Mouse (Mus musculus): Measurements from ENCODE around the gene Pom121. TPM values are rescaled to one million over a fixed set of nuclear protein-coding genes. Genes with fewer than 3 reads are reported as not detected.
A peak's percentile ranks its signal among the peaks of the same experiment; 100 is the strongest.

Pom121 gene
- total and polyA plus RNA-seq, 3 experiments = 18.7 to 36.3 (median 23.3) TPM

GRCm38 (mm10) chr5:135368312-135368711 lies 26.0 kb downstream of the Pom121 start:
- no peak for DNase-seq

- DNase-seq = no peak
Observed at GRCm38 (mm10) chr5:135367841-135368240, 26.5 kb downstream of the Pom121 start.

GRCm38 (mm10) chr5:135363540-135363939 lies 30.8 kb downstream of the Pom121 start:
- DNase-seq = peak; percentile 27

- no peak for DNase-seq
Observed at GRCm38 (mm10) chr5:135362572-135362971, 31.8 kb downstream of the Pom121 start.

GRCm38 (mm10) chr5:135359772-135360171 lies 34.6 kb downstream of the Pom121 start:
- peak; percentile 60 for DNase-seq

GRCm38 (mm10) chr5:135357556-135357955 lies 36.8 kb downstream of the Pom121 start:
- DNase-seq = no peak

- DNase-seq = no peak
Observed at GRCm38 (mm10) chr5:135356090-135356489, 38.3 kb downstream of the Pom121 start.

GRCm38 (mm10) chr5:135353564-135353963 lies 40.8 kb downstream of the Pom121 start:
- DNase-seq = no peak

- DNase-seq = no peak
Observed at GRCm38 (mm10) chr5:135352995-135353394, 41.4 kb downstream of the Pom121 start, which contains the start of gene Trim50. Gene Trim50 (plus strand): TSS chr5:135353295.

GRCm38 (mm10) chr5:135351606-135352005 lies 42.7 kb downstream of the Pom121 start:
- no peak for DNase-seq

- no peak for DNase-seq
Observed at GRCm38 (mm10) chr5:135349862-135350261, 44.5 kb downstream of the Pom121 start, which contains the start of gene Fkbp6. Gene Fkbp6 (minus strand): TSS chr5:135350044.

GRCm38 (mm10) chr5:135347511-135348011 lies 46.8 kb downstream of the Pom121 start:
- no peak for DNase-seq

GRCm38 (mm10) chr5:135346430-135346829 lies 47.9 kb downstream of the Pom121 start:
- no peak for DNase-seq

GRCm38 (mm10) chr5:135345989-135346388 lies 48.4 kb downstream of the Pom121 start:
- no peak for DNase-seq

- peak; percentile 60 for DNase-seq
Observed at GRCm38 (mm10) chr5:135337575-135337974, 56.8 kb downstream of the Pom121 start.

- DNase-seq = no peak
Observed at GRCm38 (mm10) chr5:135331161-135331560, 63.2 kb downstream of the Pom121 start.

- DNase-seq = no peak
Observed at GRCm38 (mm10) chr5:135330201-135330600, 64.1 kb downstream of the Pom121 start.

GRCm38 (mm10) chr5:135329471-135329870 lies 64.9 kb downstream of the Pom121 start:
- DNase-seq = no peak

Small RNA genes within 50 kb of the gene (microRNA-seq; reads per million reads assigned to microRNA genes)
- 0.41 to 0.66 reads per million in 2 experiments for gene Mir7033

Other genes starting within 250 kb of the Pom121 start
- 10 to 100 TPM; 22.7 to 35.9 TPM for gene Tbl2, start 244.9 kb downstream of the Pom121 start, total RNA-seq (2021)
- gene Tbl2, start 244.9 kb downstream of the Pom121 start, polyA plus RNA-seq (2012; rRNA removed) = 8.7 and 9.2 TPM in 2 replicates
- gene Bcl7b, start 226.3 kb downstream of the Pom121 start, total RNA-seq (2021) = 10 to 100 TPM; 77.9 to 95.3 TPM
- 52.4 and 79.9 TPM in 2 replicates for gene Bcl7b, start 226.3 kb downstream of the Pom121 start, polyA plus RNA-seq (2012; rRNA removed)
- 10 to 100 TPM; 70.8 to 78.3 TPM for gene Baz1b, start 207.3 kb downstream of the Pom121 start, total RNA-seq (2021)
- 26.8 and 30.8 TPM in 2 replicates for gene Baz1b, start 207.3 kb downstream of the Pom121 start, polyA plus RNA-seq (2012; rRNA removed)
- gene Fzd9, start 143.3 kb downstream of the Pom121 start, total RNA-seq (2021) = 10 to 100 TPM in 1 of 2 experiments, 1 to 10 TPM in 1; 2.0 to 10.6 TPM
- gene Fzd9, start 143.3 kb downstream of the Pom121 start, polyA plus RNA-seq (2012; rRNA removed) = 9.6 and 14.0 TPM in 2 replicates
- not detected for gene Fkbp6, start 44.5 kb downstream of the Pom121 start, total RNA-seq (2021)
- gene Fkbp6, start 44.5 kb downstream of the Pom121 start, polyA plus RNA-seq (2012; rRNA removed) = 0.08 TPM in 1 of 2 replicates, not detected in the other
- gene Trim50, start 41.3 kb downstream of the Pom121 start, total RNA-seq (2021) = not detected
- 0.09 TPM in 1 of 2 replicates, not detected in the other for gene Trim50, start 41.3 kb downstream of the Pom121 start, polyA plus RNA-seq (2012; rRNA removed)
- gene Nsun5, start 24.6 kb downstream of the Pom121 start, total RNA-seq (2021) = 10 to 100 TPM; 16.8 to 23.0 TPM
- 34.1 and 35.0 TPM in 2 replicates for gene Nsun5, start 24.6 kb downstream of the Pom121 start, polyA plus RNA-seq (2012; rRNA removed)
- gene Hip1, start 150.6 kb upstream of the Pom121 start, total RNA-seq (2021) = 10 to 100 TPM; 17.2 to 26.7 TPM
- 19.4 and 20.5 TPM in 2 replicates for gene Hip1, start 150.6 kb upstream of the Pom121 start, polyA plus RNA-seq (2012; rRNA removed)
- not detected for gene Ccl26, start 169.0 kb upstream of the Pom121 start, total RNA-seq (2021)
- gene Ccl26, start 169.0 kb upstream of the Pom121 start, polyA plus RNA-seq (2012; rRNA removed) = not detected in 2 replicates
- 1 to 10 TPM; 1.9 to 2.0 TPM for gene Ccl24, start 178.5 kb upstream of the Pom121 start, total RNA-seq (2021)
- 0.88 and 2.0 TPM in 2 replicates for gene Ccl24, start 178.5 kb upstream of the Pom121 start, polyA plus RNA-seq (2012; rRNA removed)
- gene Rhbdd2, start 238.1 kb upstream of the Pom121 start, total RNA-seq (2021) = 10 to 100 TPM; 37.5 to 46.0 TPM
- 58.3 and 75.0 TPM in 2 replicates for gene Rhbdd2, start 238.1 kb upstream of the Pom121 start, polyA plus RNA-seq (2012; rRNA removed)

Measured in adrenal gland, adult 2 months (tissue).